Mouse (Mus musculus): ENCODE measurements around the gene Tmem138.

Gene Tmem138

DNA sequence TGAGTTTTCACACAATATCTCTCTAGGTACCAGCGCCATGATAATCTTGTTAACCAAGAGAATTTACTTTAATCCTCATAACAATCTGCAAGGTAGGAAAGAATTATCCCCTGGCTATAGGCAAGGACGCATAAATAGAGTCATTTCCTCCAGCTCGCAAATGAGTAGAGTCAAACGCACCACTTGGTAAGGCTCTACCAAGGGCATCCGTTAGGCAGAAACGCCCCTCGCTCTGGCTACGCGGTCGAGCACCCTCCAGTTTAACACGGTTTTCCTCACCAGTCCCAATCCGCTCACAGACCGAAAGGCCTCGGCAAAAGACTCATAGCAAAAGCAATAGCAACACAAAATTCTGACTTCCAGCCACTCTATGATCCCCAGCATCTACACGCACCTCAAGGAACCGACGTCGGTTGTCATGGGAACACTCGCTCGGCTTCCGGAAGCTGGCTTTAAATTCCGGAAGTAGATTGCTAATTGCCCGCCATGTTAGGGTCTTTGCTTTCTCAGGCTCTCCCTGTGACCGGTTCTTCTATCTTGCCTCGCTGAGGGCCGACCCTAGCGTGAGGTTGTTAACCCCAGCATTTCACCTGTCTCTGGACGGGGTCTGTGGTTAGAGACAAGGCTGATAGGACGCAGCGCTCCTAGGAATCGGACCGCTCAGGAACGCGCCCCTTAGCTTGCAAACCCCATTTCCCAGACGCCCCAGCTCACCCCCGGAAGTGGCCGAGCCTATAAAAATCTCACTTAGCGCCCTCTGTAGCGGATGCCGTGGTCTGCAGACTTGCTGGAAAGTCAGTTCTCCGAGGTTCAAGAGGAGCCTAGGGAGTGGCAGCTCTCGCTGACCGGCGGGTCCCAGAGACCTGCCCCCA, at the start of gene Tmem138, which contains the start of gene Cyb561a3:
Gene Tmem138, minus strand, starts transcription at position 673 of the 872 bp plus-strand sequence.
Gene Cyb561a3, plus strand, starts transcription at position 483 of the 872 bp plus-strand sequence.
- DNase-seq (ENCODE audit: low spot score in 2 of 2): peak; percentile 89 to 94

- DNase-seq (ENCODE audit: low spot score in 2 of 2): no peak
Observed at GRCm38 (mm10) chr19:10608573-10609240, 31.5 kb upstream of the Tmem138 start.

DNA sequence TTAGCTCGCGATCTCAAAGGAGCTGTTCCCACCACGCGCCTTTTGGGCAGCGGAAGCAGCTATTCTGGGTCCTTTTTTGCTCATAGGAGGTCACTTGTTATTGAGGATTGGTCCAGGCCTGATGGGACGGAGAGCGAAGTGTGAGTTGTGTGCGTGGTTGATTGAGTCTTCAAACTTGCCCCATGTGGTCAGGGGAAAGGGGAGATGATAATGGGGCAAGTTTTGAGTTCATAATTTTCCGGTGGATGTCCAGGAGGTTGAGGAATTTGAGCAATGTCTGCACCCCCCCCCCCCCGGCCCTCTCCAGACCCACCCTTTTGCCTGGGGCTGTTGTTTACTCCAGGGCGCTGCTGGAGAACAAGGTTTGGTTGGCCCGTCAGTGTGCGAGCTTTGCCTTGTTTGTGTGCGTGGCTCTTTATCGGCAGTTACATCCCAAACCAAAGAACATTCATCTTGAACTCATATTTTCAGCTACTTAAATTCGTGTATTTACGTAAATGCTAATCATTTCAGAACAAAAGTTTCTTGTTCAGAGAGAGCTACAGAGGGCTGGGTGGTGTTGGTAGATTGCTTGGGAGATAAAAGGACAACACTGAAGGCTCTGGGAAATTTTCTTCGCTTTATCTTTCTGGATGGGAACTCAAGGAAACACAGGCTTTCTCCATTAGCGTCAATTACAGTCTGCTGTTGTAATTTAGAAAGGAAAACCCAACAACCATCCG, 28.9 kb upstream of the Tmem138 start:
- DNase-seq (ENCODE audit: low spot score in 2 of 2): no peak

GRCm38 (mm10) chr19:10605293-10605900, 28.2 kb upstream of the Tmem138 start, which contains the start of the genes Ddb1 and Tkfc:
Gene Ddb1 (plus strand): TSS chr19:10605327.
Gene Tkfc (minus strand): TSS chr19:10605654.
- peak; percentile 97 to 98 for DNase-seq (ENCODE audit: low spot score in 2 of 2)

DNA sequence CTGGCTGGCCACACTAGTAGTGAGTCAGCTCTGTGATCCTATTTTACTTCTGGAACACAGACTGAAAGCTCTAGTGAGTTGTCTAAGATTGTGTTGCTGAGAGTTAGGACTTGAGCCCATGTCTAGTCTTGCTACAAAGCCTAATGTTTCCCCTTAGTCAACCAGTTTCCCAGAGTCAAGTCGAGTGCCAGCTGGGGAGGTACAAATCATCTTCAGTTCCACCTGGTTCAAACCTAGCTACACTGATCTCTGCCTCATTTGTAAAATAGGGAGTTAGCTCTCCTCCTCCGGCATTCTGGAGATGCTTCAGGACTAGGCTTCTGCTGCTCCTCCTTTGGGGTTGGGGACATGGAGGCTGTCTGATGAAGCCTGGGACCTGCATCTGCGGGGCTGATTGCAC, 27.4 kb upstream of the Tmem138 start:
- DNase-seq (ENCODE audit: low spot score in 2 of 2): no peak

DNA sequence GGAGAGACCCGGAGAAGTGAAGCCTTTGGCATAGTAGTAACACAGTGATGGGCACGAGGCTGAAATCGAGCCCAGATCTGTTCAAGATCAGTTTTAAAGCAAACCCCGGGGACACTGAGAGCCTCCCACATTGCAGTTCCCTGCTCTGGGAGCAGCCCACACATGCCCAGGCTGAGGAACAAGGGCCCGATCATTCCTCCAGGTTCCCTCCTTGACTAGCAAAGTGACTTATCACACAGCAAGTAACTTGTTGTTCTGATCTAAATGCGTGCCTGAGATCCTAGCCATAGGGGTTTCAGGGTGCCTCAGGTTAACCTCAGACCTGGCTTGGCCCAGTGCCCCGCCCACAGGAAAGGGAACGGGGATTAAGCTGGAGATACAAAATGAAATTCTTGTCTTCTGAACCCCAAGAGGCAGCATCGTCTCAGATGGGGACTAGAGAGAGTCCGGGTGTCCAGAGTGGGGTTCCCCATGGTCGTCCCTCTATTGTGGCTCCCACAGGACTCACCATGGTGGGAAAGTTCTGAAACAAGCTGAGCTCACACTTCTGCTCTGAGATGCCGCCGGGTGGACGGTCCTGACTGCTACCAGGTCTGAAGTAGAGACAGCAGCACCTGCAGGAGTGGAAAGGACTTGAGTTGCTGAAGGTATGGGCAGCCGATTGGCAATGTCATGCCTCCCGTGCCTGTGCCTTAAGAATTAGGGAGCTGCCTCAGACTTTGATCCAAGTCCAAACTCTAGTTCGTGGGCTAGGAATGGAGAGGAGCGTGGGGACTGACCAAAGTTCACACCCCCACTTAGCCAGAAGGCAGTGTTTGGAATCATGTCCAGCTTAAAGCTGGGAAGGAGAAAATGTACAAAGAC, 26.7 kb upstream of the Tmem138 start:
- DNase-seq (ENCODE audit: low spot score in 2 of 2): no peak

- peak; percentile 79 to 85 for DNase-seq (ENCODE audit: low spot score in 2 of 2)
Observed at GRCm38 (mm10) chr19:10602787-10603186, 25.6 kb upstream of the Tmem138 start.

DNA sequence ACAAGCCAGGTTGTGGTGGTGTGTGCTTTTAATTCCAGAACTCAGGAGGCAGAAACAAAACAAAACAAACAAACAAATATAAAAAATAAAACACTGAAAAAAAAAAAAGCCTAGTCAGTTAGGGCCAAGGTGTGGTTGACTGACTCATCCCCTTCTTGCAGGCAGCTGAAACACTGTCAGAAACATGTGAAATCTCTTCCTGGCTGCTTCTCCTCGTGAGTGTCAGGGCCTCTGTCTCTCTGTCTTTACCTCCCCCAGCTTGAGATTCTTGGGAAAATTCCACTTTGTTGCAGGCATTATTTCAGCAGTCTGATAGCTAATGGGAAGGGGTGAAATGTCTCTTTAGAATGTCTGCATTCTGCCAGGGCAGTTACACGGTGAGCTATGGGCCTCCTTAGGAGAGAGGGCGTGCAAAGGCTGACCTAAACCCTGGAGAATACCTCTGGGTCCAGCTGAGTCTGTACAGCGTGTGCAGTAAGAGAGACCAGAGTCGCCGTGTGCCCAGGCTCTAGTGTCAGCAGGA, 25.1 kb upstream of the Tmem138 start:
- DNase-seq (ENCODE audit: low spot score in 2 of 2): no peak

- DNase-seq (ENCODE audit: low spot score in 2 of 2): no peak
Observed at GRCm38 (mm10) chr19:10599648-10600047, 22.5 kb upstream of the Tmem138 start.

GRCm38 (mm10) chr19:10598188-10598587, 21.0 kb upstream of the Tmem138 start:
- DNase-seq (ENCODE audit: low spot score in 2 of 2): no peak

GRCm38 (mm10) chr19:10591659-10592377, 14.7 kb upstream of the Tmem138 start:
- no peak for DNase-seq (ENCODE audit: low spot score in 2 of 2)

DNA sequence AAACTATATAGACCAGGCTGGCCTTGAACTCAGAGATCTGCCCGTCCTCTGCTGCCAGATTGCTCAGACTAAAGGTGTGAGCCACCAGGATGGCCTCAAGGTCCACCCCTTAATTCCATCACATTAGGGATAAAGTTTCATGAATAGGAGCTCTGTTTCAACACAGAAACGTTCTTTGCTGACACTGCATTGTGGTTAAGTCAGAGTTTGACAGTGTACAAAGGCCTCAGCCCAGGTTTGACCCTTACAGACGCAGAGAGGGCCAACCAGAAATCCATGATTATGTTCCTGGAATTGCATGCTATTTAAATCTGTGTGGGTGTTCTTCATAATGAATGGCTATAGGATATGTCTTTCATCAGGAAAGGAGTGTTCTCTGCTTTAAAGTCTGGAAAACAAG, 13.1 kb upstream of the Tmem138 start:
- no peak for DNase-seq (ENCODE audit: low spot score in 2 of 2)

DNA sequence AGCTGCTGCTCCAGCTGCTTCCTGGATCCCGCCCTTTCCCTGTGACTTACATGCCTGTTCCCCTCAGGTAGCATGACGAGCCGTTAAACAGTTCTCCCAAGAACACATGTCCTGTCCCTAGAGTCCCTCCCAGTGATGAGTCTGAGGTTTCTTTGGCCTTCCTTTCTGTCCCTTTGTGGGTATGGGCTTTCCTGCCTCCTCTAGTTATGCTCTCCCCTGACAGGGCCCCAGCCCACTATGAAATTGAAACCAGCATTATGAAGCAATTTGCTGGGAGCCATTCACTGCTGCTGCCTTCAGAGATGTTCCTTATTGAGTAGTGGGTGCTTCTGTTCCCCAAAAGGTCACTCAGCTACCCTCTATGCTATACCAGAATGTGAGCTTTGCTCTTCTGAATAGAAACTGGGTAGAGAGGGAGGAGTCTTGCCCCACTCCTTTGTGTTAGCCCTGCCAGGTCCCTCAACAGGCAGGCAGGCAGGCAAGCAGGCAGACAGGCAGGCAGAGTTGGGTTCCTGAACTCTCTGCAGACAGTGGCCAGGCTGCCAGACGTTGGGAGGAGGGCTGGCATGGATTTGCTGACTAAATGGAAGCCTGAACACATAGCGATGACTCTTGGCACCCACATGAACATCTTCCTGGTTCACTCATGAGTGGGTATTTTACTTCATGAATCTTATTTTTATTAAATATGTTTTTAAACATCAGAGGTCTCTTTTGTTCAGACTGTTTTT, 12.1 kb upstream of the Tmem138 start:
- no peak for DNase-seq (ENCODE audit: low spot score in 2 of 2)

DNA sequence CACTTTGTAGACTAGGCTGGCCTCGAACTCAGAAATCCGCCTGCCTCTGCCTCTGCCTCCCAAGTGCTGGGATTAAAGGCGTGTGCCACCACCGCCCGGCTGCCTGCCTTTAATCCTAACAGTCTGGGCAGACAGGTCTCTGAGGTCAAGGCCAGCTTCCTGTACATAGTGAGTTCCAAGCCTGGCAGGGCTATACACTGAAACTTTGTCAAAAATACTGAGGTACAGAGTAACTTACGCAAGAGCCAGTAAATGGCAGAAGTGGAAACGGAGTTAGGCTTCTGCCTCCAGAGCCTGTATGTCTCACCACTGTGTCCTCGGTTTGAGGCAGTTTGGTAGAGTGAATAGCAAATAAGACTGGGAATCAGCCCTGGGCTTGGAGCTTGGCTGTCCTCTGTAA, 10.1 kb upstream of the Tmem138 start:
- no peak for DNase-seq (ENCODE audit: low spot score in 2 of 2)

GRCm38 (mm10) chr19:10585112-10585511, 8.0 kb upstream of the Tmem138 start:
- no peak for DNase-seq (ENCODE audit: low spot score in 2 of 2)

- DNase-seq (ENCODE audit: low spot score in 2 of 2): no peak
Observed at GRCm38 (mm10) chr19:10583550-10584146, 6.5 kb upstream of the Tmem138 start.

- DNase-seq (ENCODE audit: low spot score in 2 of 2): no peak
Observed at GRCm38 (mm10) chr19:10581984-10582383, 4.8 kb upstream of the Tmem138 start.

GRCm38 (mm10) chr19:10580761-10581160, 3.6 kb upstream of the Tmem138 start:
- DNase-seq (ENCODE audit: low spot score in 2 of 2): no peak

DNA sequence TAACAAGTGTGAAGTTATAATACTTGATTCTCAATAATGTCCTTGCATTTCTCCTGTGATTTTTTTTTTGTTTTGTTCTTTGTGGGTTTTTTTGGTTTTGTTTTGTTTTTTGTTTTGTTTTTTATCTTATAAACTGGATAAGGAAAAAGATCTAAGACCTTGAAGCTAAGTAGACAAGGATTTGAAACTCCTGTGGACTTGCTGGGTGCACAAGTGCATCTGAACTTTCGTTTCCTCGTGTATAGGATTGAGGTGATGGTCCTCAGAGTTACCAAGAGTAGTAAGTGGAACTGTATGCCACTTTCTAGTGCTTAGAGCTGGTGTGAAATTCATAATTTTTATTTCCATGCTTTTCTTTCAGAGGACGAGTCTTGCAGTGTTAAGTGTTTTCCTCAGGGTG, 2.9 kb upstream of the Tmem138 start:
- no peak for DNase-seq (ENCODE audit: low spot score in 2 of 2)

All from right cerebral cortex, postnatal 36 days (tissue).